Mouse (Mus musculus) gastrocnemius, postnatal 14 days (tissue): ENCODE data around the gene Tmem44. TPM values are rescaled to one million over a fixed set of nuclear protein-coding genes. Genes with fewer than 3 reads are reported as not detected.

Experiments used
- DNase-seq: peaks from one replicate; pipeline ENCODE4 v3.0.0; 2021; ENCODE audit warnings: mixed read lengths
- intact Hi-C: fragments of 180-260 bp; cut with DNase I; formaldehyde crosslinking; loops from one replicate; pipeline ENCODE4 v1.15.1; 2025; ENCODE audit warnings: low total_unique reads
- total RNA-seq, 2 experiments: library from RNA; stranded (reverse); gene quantifications; 2 replicates each; pipeline ENCODE4 v1.2.3; 2021

The Tmem44 gene
- total RNA-seq, 2 experiments from 2014 or later = 4.5 to 5.6 TPM

GRCm38 (mm10) chr16:30559312-30559992 lies 8.8 kb upstream of the Tmem44 start:
- no peak for DNase-seq
- intact Hi-C loops = no loop called here

GRCm38 (mm10) chr16:30554109-30554508 lies 3.5 kb upstream of the Tmem44 start:
- no peak for DNase-seq
- intact Hi-C loops = no loop called here

DNA sequence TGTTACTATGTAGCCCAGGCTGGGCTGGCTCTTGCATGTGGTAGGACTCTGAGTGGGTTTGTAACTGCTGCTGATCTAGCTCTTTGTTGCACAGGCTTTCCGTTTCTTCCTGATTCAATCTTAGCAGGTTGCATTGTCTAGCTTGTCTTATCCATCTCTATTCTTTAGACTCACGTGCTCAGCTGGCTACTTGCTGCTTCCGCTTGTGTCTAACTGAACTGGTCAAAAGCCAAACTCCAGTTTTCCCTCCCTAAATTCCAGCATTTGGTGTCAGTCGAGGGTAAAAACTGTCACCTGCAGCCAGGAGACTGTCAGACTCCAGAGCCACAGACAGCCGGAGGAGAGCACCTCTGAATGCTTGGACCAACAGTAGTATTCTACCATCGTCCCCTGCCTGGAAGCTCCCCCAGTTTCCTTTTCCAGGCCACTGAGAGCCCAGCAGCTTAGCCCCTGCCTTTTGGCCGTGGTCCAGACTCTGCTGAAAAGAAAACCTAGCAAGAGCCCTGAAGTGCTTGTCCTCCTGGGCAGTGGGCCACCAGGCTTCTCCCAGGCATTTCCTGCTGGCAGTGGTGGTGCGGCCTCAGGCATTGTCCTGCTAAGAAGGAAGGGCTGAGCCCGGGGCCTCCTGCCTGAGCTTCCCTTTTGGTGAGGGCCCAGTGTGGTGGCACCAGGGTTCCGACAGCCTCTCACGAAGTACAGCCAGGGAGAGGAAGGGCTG lies 2.1 kb upstream of the Tmem44 start:
- DNase-seq = peak; percentile 89
- intact Hi-C loops = no loop called here

DNA sequence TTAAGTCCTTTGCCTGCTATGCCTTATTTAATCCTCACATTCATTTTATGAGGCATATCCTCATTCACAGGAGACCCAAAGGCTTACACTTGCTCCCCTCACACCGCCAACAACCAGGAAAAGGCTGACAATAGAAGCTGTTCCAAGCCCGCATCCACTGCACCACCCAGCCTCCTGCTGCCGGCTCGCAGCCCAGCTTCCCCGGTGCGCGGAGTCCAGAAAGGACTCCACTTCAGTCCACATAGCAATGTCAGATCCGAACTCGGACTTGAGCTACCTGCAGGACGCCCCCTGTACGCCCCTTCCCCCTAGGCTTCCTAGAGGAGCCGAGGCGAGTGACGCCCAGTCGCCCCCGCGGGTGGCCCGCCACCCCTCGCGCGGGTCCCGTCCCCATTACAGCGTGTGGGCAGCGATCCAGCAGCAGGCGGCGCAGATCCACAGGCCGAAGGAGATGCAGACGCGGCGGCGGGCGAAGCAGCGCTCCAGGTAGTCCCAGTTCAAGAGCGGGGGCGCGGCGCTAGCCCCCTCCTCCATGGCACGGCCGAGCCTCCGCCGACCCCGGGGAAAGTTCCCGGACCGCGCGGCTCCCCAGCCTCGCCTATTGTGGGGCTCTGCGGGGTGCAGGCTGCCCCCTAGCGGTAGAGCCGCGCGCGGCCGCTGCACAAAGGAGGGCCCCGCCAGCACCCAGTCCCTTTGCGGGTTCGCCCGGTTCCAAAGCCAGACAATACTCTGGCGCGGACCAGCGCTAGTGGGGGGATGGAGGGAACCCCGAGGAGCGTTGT lies 485 bp downstream of the Tmem44 start:
- DNase-seq = peak; percentile 76

DNA sequence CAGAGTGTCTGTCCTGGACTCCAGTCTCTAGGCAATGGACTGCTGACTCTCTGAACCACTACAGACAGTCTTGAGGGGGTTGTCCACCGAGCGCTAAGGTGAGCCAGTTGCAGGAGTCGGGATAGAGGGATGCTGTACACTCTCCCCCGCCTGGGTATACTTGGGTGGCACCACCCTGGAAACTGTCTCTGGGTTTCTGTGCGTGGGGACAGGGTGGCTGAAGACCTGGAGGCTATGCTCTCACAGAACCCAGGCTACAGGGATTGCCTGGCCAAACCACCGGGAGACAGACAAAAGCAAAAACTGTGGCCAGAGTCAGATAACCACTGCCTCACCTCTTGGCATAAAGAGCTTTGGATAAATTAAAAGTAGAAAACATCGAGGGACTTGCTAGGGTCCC lies 1.1 kb downstream of the Tmem44 start:
- intact Hi-C loops = no loop called here

More for the DNA sequence above, 485 bp downstream of the Tmem44 start:
- intact Hi-C loops = no loop called here

DNA sequence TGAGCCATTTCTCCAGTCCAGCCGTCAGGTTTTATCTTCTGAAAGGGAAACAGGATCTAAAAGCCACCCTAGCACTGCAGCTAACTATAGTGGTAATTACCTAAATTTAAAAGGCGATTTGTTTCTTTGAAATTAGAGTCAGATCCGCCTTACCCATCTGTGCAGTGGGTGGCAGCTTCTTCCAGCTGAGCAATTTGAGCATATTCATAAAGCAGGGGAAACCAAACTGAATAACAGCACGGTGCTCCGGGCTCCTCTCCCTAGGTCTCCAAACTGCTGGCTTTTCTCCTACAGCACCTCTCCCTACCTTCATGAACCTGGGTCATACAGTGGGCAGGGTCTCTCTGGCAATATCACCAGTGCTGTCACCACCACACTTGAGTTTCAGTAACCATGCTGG lies 2.4 kb downstream of the Tmem44 start:
- DNase-seq = no peak
- intact Hi-C loops = no loop called here

More for the DNA sequence above, 1.1 kb downstream of the Tmem44 start:
- no peak for DNase-seq

- intact Hi-C loops = no loop called here
- DNase-seq = no peak
These were observed 5.9 kb downstream of the Tmem44 start for GRCm38 (mm10) chr16:30544693-30545092.

DNA sequence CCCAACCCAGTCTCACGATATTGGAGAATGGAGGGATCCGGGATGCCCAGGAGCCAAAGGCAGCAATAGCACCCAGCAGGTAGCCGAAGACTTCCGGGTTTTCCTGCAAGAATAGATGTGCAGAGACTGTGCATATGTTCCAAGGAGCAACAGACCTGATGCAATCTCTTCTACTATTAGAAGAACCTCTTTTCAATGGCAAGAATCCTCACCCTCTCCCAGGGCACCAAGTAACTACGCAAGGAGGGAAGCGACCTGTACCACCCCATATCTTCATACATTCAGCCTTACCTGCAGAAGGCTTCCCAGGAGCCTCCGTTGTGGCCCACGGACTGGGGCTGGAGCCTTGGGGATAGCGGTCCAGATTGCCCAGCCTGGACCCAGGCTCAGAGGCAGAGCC lies 7.3 kb downstream of the Tmem44 start:
- intact Hi-C loops = no loop called here

GRCm38 (mm10) chr16:30542826-30543225 lies 7.8 kb downstream of the Tmem44 start:
- intact Hi-C loops = no loop called here
- DNase-seq = no peak

More for the DNA sequence above, 7.3 kb downstream of the Tmem44 start:
- DNase-seq = no peak

- intact Hi-C loops = no loop called here
- DNase-seq = no peak
These were observed 10.3 kb downstream of the Tmem44 start for GRCm38 (mm10) chr16:30540107-30541001.

DNA sequence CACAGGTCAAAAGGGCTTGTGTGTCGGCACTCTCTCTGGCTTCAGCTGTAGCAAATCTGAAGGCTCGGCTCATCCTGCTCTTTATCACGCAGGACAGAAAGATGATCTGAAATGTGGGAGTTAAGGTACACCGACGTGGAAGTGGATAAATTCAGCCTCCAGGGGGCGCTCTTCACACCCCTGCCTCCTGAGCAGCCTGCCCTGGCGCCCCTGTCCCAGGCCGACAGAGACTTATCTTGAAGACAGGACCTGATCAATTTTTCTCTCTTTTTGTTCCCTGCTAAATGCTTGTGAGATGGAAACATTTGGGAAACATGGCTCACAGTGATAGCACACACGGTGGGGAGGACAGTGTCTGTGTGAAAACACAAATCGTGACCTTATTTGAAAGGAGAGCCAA lies 11.2 kb downstream of the Tmem44 start:
- intact Hi-C loops = no loop called here
- peak; percentile 50 for DNase-seq

- intact Hi-C loops = no loop called here
- DNase-seq = no peak
These were observed 15.6 kb downstream of the Tmem44 start for GRCm38 (mm10) chr16:30535075-30535474.

DNA sequence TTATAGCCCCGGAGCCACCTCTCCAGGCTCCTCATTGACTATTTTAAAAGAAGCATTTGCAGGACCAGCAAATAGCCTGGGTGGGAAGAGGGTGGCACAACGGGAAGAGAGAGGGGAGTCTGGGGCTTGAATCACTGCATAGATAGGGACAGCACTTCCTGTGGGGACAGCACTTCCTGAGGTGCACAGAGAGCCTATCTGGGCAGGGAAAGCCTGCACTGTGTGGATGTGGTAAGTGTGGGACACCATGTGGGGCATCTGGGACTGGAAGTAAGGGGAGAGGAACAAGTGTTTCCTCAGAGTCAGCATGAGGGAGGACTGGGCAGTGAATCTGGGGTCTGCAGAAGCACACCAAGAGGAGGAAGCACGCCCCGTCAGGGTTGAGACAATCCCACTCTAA lies 17.1 kb downstream of the Tmem44 start:
- intact Hi-C loops = loop anchor here (5.0 kb wide), 1 partner anchor 281 kb away; no protein-coding TSS in a partner anchor
- DNase-seq = no peak

DNA sequence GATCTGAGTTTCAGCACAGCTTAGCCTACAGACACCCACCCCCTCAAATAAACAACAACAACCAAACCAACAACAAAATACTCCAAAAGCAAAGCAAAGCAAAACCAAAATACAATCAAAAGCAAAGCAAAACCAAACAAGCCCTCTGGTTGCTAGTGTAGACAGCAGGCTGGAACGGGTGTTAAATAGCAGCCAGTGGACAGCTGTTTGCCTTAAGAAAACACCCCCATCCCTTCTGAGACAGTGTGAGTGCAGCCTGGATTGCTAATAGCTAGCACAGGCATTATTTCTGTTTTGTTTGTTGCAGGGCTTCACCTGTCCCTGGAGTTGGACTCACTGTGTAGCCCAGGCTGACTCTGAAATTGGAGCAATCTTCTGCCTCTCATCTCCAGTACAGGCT lies 17.7 kb downstream of the Tmem44 start:
- DNase-seq = no peak
- intact Hi-C loops = loop anchor here (5.0 kb wide), 1 partner anchor 281 kb away; no protein-coding TSS in a partner anchor

- peak; percentile 52 for DNase-seq
- intact Hi-C loops = loop anchor here (5.0 kb wide), 1 partner anchor 280 kb away; no protein-coding TSS in a partner anchor
These were observed 18.8 kb downstream of the Tmem44 start for GRCm38 (mm10) chr16:30531761-30532406.

DNA sequence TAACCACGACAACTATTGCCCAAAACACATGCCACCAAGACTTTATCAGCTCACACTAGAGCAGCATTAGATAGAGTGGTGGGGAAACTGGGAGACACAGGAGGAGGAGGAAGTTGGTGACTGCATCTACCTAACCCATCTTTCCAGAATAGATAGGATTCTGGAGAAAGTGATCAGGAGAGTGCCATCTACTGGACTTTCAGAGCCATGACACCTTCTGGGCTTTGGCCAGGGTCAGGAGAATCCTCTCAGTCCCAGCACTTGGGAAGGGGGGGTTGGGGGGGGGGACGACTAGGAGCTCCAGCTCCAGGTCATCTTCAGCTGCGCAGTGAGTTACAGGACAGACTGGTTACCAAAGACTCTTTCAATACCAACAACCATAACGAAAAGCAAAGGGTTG lies 19.8 kb downstream of the Tmem44 start:
- no peak for DNase-seq
- intact Hi-C loops = loop anchor here (5.0 kb wide), 1 partner anchor 279 kb away; no protein-coding TSS in a partner anchor

DNA sequence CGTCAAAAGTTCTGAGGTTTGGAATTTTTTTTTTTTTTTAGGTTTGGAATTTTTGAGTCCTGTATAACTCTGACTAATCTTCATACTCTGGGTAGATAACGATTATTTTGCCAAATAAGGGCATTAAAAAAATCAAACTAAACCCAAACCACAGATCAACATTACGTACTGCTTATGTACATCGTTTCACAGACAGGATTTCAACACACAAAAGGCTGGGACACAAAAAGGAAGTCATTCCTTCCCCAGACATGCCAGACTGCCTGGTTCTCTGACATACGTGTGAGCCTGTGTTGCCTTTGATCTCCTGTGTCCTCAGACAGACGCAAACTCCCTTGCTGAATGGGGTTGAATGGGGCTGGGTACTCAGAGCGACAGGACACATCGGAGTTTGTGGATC lies 22.3 kb downstream of the Tmem44 start:
- DNase-seq = no peak
- intact Hi-C loops = no loop called here

GRCm38 (mm10) chr16:30527889-30528288 lies 22.8 kb downstream of the Tmem44 start:
- no peak for DNase-seq
- intact Hi-C loops = no loop called here

DNA sequence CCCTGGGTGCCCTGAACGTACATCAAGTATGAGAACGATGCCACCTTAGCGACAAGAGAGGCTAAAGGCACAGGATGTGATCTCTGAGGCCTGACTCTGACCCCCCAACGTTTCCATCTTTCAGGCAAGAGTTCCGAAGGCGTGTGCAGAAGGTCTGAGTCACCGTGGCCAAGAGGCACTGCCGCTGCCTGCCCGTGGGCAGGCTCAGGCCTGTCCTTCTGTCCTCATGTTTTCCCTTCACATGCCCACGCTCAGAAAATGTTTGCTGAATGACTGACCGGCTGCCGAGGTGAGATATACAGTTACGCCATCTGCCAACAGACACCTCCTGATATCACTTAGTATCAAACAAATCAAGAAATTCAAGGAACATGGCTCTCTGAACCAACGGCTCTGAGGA lies 24.9 kb downstream of the Tmem44 start:
- DNase-seq = no peak
- intact Hi-C loops = no loop called here
